Mouse (Mus musculus) testis, adult 2 months (tissue): ENCODE results near the gene Ercc8. TPM values are rescaled to one million over a fixed set of nuclear protein-coding genes. Genes with fewer than 3 reads are reported as not detected.

ENCODE experiments used
- H3K27ac ChIP-seq: fragments of 200-500 bp; 2 replicates; pipeline ENCODE4 v1.5.1; 2012; ENCODE audit warnings: low read depth, low read length; ENCODE audit not compliant: control insufficient read depth, insufficient read depth
- H3K27me3 ChIP-seq: fragments of 200-500 bp; 2 replicates; pipeline ENCODE4 v1.6.1; 2012; ENCODE audit warnings: mild to moderate bottlenecking, low read length, moderate library complexity; ENCODE audit not compliant: control insufficient read depth, insufficient read depth
- H3K36me3 ChIP-seq: fragments of 200-500 bp; 2 replicates; pipeline ENCODE4 v1.6.1; 2012; ENCODE audit warnings: mild to moderate bottlenecking, low read length; ENCODE audit not compliant: control insufficient read depth, insufficient read depth
- H3K4me1 ChIP-seq: fragments of 200-500 bp; 2 replicates; pipeline ENCODE4 v1.6.1; 2012; ENCODE audit warnings: low read length; ENCODE audit not compliant: control insufficient read depth, insufficient read depth
- H3K4me3 ChIP-seq: fragments of 200-500 bp; 2 replicates; pipeline ENCODE4 v1.5.1; 2012; ENCODE audit warnings: low read depth, mild to moderate bottlenecking, low read length, moderate library complexity, mixed read lengths; ENCODE audit not compliant: control insufficient read depth
- CTCF ChIP-seq: fragments of 200-500 bp; IDR thresholded peaks from 2 replicates; pipeline ENCODE4 v1.5.1; 2012; ENCODE audit warnings: low read depth, mild to moderate bottlenecking, inconsistent platforms, low read length, moderate library complexity; ENCODE audit not compliant: control insufficient read depth, insufficient read depth, insufficient replicate concordance
- POLR2A ChIP-seq: fragments of 200-500 bp; IDR thresholded peaks from 2 replicates; pipeline ENCODE4 v1.6.1; 2012; ENCODE audit warnings: low read depth, mild to moderate bottlenecking, inconsistent platforms, low read length, moderate library complexity; ENCODE audit not compliant: control insufficient read depth
- polyA plus RNA-seq: library from polyadenylated mRNA; depleted of rRNA; stranded (reverse); fragments of >200 nt; gene quantifications from 2 replicates; pipeline ENCODE4 v1.2.3, GENCODE M21; 2012

Gene Ercc8
- polyA plus RNA-seq, 1 experiment: 30.1 TPM

DNA sequence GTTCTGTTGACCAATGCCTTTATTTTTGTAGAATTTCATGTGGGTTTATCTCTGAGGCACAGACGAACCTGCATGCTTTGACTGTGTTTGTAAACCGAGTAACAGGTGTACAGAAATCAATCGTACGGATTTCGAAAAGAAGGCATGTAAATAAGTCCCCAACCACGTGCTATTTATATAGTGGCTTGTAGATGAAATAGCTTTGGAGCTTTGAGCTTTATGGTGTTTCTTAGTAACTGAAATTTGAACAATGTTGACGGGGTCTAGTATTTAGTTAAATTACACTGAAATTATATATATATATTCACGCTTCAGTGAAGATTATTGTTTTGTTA lies 677 bp downstream of the Ercc8 start:
- H3K27ac ChIP-seq: peak overlapping the region; percentile 83; the same call in 1 of the 2 replicates
- TF ChIP-seq POLR2A (no peak), CTCF (no peak)
- peak overlapping the region; percentile 97 for H3K4me3 ChIP-seq

DNA sequence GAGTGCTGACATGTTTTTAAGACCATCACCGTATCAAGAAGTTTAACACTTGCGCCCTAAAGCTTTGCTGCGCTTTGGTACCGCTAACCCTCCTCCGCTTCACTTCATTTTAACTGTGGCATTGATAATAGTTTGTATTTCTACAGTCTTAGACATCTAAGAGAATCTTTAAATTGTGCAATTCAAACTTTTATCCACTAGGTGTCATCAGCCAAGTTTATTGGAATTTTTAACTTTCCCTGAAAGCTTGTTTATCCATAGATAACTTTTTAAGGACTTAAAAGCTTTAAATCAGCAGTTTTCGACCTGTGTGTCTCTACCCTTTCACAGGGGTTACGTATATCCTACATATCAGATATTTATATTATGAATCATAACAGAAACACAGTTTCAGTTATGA lies 1.4 kb downstream of the Ercc8 start:
- Histone ChIP-seq H3K4me1 (no peaks in the 10 kb centered on the region), H3K36me3 (peaks cover 1% of the 10 kb centered on the region; the same call in 1 of the 2 replicates), H3K27ac (no peak overlapping the region), H3K4me3 (peak overlapping the region; percentile 45), H3K27me3 (no peaks in the 10 kb centered on the region)
- no peak for TF ChIP-seq POLR2A
- no peak for TF ChIP-seq CTCF

More for the DNA sequence above, 677 bp downstream of the Ercc8 start:
- H3K36me3 ChIP-seq: peaks cover 1% of the 10 kb centered on the region; the same call in 1 of the 2 replicates
- no peaks in the 10 kb centered on the region for H3K27me3 ChIP-seq
- H3K4me1 ChIP-seq: no peaks in the 10 kb centered on the region

DNA sequence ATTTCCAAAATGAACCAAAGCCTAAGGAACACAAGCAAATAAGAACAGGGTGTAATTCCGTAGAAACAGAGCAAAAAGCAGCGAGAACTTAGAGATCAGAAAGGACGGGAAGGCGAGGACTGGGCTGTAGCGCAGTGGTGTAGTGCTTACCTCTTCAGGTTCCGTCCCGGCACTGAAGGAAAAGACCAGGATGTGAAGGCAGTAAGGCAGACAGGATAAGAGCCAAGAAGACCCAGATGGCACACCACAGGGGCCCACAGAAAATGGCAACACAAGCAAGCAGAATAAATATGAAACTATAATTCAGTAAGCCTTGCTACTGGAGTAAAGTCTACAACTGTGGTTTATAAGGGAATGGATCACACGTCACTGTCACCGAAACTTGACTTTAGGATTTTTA lies 5.4 kb downstream of the Ercc8 start:
- Histone ChIP-seq H3K27ac (no peak overlapping the region), H3K36me3 (peaks cover 1% of the 10 kb centered on the region; the same call in 1 of the 2 replicates), H3K4me3 (no peak overlapping the region), H3K27me3 (no peaks in the 10 kb centered on the region), H3K4me1 (no peaks in the 10 kb centered on the region)
- TF ChIP-seq CTCF: no peak
- no peak for TF ChIP-seq POLR2A

DNA sequence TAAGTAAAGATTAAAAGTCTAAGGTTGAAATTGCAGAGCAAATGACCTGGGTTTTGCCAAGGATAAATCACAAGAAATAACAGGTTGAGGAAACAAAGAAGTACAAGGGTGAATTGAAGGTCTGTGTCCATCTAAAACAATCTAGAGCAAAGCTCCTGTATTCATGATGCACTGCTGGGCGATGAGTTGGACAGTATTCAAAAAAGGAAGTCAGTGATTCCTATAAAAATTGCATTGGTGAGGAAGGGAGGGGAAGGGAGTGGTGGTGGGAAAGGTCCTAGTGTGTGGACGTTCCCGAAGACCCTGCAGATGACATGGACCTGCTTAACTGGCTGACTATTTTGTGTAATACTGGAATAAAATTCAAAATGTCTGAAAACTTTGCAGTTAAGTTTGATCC lies 6.1 kb downstream of the Ercc8 start:
- H3K4me3 ChIP-seq: no peak overlapping the region
- no peaks in the 10 kb centered on the region for H3K4me1 ChIP-seq
- peaks cover 1% of the 10 kb centered on the region; the same call in 1 of the 2 replicates for H3K36me3 ChIP-seq
- H3K27ac ChIP-seq: no peak overlapping the region
- no peak for TF ChIP-seq POLR2A
- TF ChIP-seq CTCF: no peak
- no peaks in the 10 kb centered on the region for H3K27me3 ChIP-seq

DNA sequence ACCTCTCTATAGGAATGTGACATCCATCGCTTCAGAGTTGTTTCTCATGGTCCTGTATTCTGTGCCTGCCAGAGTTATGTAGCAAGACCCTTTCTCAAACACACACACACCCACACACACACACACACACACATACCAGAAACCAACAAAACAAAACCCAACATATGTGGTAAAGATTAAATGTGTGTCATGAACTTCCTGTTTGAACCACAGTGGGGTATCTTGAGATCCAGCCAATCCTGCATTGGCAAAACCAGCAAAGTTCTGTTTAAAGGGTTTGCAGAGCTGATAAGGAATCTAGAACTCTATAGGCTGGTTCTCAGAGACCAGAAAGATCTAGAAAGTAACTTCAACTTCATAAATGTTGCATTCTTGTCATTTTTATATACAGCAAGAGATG lies 11.5 kb downstream of the Ercc8 start:
- Histone ChIP-seq H3K27ac (no peak overlapping the region), H3K4me1 (no peaks in the 10 kb centered on the region), H3K36me3 (no peaks in the 10 kb centered on the region; the same call in 1 of the 2 replicates), H3K27me3 (no peaks in the 10 kb centered on the region), H3K4me3 (no peak overlapping the region)
- TF ChIP-seq POLR2A: no peak
- TF ChIP-seq CTCF: no peak

DNA sequence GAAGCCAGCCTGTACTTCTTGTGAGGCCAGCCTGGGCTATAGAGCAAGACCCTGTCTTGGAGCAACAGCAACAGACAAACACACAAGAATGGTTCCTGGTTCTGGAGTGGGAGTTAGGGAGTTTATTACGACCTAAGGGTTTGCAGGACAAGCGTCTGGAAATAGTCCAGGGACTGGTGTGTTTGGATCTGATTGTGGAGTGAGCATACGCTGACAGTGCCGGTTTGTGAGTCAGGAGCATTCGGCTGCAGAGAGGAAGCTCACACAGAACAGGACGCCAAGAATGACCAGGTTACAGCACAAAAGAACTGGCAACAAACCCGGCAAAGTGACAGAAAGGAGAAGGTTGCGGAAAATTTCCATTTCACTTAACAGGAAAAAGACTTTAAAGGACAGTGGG lies 12.0 kb downstream of the Ercc8 start:
- Histone ChIP-seq H3K27me3 (no peaks in the 10 kb centered on the region), H3K4me3 (no peak overlapping the region), H3K36me3 (no peaks in the 10 kb centered on the region; the same call in 1 of the 2 replicates), H3K4me1 (no peaks in the 10 kb centered on the region), H3K27ac (no peak overlapping the region)
- TF ChIP-seq CTCF (no peak), POLR2A (no peak)

DNA sequence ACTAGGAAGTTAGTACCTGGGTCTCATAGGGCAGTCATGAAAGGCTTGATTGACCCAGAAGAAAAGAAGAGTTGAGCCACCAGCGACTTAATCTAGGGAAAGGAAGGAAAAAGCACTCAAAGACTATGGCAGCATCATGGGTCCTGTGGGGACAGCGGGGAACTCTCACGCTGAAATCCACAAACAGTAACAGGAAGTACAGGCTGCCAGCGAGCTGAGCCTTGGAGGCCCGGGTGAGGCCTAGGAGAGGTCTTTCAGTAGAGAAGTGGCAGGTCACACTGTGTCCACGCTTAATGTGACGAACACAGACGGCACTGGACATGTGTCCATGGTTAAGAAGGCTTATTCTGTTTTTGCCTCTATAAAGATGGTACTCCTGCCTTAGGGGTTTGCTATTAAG lies 21.1 kb downstream of the Ercc8 start:
- Histone ChIP-seq H3K36me3 (no peaks in the 10 kb centered on the region; the same call in 1 of the 2 replicates), H3K27ac (no peak overlapping the region), H3K4me1 (no peaks in the 10 kb centered on the region), H3K4me3 (no peak overlapping the region), H3K27me3 (no peaks in the 10 kb centered on the region)
- no peak for TF ChIP-seq POLR2A
- no peak for TF ChIP-seq CTCF

DNA sequence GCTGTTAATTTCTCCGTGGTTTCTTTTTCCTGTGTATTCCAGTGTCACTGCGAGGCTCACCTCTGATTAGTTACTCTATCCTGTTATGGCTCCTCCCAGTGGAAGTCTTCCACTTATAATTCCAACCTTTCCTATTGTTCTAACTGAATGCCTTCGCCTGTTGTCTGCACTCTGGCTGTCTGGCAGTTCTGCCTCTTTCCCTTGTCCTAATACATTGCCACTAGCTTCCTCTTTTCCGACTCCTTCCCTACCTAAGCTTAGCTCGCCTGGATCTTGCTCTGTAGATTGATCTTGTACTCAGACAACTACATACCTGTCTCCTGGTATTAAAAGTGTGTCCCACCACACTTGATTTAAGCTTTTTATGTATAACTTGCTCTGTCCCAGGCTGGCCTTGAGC lies 22.3 kb downstream of the Ercc8 start:
- Histone ChIP-seq H3K4me3 (no peak overlapping the region), H3K27ac (no peak overlapping the region), H3K36me3 (no peaks in the 10 kb centered on the region; the same call in 1 of the 2 replicates), H3K4me1 (no peaks in the 10 kb centered on the region), H3K27me3 (no peaks in the 10 kb centered on the region)
- TF ChIP-seq CTCF (no peak), POLR2A (no peak)
